Mouse (Mus musculus) cerebellum, adult 2 months (tissue): ENCODE results near the gene Syt16.

Experiments
- CTCF ChIP-seq: fragments of 200-500 bp; IDR thresholded peaks from 2 replicates; pipeline ENCODE4 v1.5.1; 2011; ENCODE audit warnings: low read depth, mild to moderate bottlenecking, control low read depth, low read length, moderate library complexity, borderline replicate concordance; ENCODE audit not compliant: insufficient read depth
- POLR2A ChIP-seq: fragments of 200-500 bp; IDR thresholded peaks from 2 replicates; pipeline ENCODE4 v1.6.1; 2011; ENCODE audit warnings: low read length, control low read depth, borderline replicate concordance; ENCODE audit not compliant: insufficient read depth

GRCm38 (mm10) chr12:74056162-74056561 lies 58.7 kb downstream of the Syt16 start:
- TF ChIP-seq POLR2A (no peak), CTCF (no peak)
